Mouse (Mus musculus): ENCODE data around the gene Ppih.
"Not testable (repeated sequence)": the region's sequence is repeated elsewhere in the genome, so short reads cannot be mapped to it uniquely, and the experiment has no call there.

Gene Ppih

DNA sequence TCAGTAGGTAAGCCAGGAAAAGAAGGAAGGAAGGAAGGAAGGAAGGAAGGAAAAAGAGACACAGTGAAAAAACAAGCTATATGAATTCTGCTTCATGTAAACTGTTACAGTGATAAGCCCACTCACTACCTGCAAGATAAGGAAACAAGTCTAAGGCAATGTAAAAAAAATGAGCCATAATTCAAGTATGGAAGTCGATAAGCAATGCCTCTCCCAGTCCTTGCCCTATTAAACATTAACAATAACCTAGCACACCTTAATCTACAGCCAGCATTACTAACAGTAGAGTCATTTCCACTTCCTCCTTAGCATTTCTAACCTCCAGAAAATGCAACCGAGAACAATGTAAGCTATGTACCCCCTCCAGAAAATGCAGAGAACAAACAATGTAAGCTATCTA is 35.0 kb downstream of the Ppih start:
- DNase-seq: no peak

DNA sequence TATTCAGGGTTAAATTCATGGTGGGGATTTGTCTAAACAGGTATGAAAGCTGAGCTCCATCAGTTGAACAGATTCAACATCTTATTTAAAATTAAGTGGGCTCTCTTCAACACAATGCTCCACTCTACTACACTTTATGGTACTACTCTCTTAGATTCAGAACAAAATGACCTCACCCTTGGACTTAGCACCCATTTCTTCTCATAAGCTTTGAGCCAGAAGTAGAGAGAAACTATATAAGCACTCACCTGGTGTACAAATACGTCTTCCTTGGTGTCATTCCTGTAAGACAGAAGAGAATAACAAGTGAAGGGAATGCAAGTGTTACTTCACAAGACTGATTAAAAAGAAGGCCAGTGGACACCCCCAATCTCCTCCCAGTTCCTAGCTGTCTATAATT is 35.5 kb downstream of the Ppih start:
- DNase-seq: no peak

DNA sequence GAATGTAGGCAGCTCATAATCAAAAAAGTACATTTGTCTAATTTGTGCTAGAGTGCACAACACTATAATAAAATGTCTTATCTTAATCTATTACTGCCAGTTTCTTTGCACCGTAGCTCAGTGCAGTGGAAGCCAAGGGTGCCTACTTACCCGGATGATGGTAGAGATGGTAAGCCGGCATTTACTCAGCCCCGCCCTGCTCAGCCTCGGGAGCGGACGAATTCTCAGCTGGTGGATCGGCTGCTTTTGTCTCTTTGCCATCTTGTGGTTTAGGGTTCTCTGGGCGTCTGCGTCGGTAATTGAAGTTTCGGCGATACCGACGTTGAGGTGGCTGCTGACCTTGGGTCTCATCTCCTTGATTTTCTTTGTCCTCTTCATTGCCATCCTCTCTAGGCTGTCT is 41.6 kb downstream of the Ppih start:
- not testable (repeated sequence) for DNase-seq

DNA sequence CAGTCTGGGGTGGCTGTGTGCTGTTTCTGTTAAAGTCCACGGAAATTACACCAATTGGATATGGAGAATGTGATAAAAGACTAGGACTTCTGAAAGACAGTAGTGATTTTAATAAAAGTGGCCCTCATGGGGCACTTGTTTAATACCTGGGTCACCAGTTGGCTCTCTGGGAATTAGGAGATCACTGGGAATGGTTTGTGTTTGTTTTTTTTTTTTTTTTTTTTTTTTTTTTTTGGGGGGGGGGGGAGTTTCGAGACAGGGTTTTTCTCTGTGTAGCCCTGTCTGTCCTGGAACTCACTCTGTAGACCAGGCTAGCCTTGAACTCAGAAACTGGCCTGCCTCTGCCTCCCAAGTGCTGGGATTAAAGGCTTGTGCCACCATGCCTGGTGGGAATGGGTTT is 44.6 kb downstream of the Ppih start:
- no peak for DNase-seq

DNA sequence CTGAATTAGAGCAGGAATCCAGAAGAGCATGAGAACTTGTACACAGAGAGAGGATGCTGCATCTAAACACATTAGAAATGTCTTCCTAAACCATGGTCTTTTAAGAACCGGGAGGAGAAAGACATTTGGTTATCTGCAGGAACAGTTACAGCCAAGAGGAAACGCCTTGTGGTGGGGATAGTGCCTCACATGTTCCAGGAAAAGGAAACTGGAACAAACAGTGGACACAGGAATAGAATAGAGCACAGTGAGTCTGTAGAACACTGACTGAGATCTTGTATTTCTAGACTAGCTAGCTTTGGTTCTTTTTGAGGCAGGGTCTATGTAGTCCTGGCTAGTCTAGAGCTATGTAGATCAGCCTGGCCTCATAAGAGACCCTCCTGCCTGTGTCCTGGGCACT is 45.1 kb downstream of the Ppih start:
- no peak for DNase-seq

DNA sequence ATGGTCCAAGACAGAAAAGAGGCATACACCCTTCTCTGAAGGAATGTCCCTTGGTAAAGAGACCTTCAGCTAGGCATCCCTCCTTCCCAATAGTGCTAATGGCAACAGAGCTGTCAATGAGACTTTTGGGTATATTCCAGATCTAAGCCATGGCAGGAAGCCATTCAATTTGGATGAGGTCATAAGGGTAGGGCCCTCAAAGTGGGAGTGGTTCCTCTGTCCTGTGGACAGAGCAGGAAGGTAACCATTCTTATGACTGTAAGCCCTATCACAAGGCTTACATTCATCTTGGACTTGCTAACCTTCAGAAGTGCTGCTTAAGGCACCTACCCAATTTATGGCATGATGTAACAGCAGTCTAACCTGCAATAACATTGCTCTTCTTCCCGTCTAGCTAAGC is 45.7 kb downstream of the Ppih start:
- DNase-seq: no peak

DNA sequence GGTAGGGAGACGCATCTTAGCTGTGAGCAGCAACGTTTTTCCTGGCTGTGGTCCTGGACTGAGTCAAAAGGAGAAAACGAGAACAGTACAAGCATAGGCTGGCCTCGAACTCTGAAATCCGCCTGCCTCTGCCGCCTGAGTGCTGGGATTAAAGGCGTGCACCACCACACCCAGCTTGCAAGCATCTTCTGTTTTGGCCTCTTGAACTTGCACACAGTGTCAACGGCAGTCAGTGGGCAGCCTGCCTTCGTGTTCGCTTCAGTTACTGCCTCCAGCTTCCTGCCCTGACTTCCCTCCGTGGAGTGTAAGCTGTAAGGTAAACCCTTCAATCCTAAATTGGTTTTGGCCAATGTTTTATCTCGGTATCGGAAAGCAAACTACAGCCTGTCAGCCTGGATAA is 53.7 kb downstream of the Ppih start:
- DNase-seq: no peak

DNA sequence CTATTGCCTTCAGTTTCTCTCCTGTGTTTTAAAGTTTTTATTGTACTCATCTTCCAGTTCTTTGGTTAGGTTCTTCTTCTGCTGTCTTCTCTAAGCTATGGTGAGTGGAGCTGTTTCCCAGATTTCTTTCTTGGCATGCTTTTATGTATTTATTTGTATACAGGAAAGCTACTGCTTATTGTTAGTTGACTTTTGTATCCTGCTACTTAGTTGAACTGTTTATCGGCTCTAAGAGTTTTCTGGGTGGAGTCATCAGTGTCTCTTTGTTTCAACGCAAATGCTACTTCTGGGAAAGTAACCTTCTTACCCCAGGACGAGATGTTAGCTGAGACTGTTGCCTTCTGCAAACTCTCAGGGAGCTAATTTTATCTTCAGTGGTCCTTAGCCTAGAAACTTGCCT is 56.9 kb downstream of the Ppih start:
- DNase-seq: no peak

DNA sequence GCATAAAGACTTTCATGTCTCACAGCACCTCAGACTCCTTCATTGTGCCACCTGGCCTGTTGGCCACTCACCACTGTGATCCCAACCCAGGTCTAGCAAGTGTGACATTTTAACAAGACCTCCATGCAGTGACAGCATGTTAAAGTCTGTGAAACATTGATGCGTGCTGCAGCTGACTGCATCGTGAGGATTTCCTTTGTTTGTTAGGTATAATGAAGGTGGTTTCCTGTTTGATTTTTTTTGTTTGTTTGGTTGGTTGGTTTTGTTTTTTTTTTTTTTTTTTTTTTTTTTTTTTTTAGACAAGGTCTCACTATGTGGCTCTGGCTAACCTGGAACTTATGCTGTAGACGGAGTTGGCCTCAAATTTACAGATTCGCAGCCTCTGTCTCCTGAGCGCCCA is 57.9 kb downstream of the Ppih start:
- DNase-seq: no peak

DNA sequence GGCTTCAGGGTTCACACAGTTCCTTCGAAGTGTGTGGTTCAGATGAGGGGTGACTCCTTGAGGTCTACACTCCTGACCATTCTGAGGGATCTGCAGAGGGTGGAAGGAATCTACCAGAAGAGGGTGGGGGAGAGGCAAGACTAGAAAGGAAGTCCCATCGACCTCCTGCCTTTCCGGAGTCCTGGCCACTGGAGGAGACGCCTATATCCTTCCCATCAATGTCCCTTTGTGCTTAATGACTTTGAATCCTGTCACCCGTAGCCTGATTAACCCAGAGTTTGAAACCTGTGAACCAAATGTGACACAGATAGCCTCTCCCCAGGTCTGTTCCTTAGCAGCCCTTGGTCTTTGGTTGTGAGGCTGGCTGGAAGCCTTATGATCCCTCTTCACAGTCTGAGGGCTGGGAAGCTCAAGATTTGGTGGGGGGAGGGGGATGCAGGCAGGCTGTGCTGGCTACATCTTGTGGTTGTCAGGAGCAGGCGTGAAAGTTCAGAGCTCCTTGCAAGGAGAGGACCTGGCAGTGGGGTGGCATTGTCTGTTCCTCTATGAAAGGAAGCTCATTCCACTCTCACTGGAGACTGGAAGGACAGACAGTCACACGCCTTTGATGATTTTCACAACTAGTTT is 59.1 kb downstream of the Ppih start:
- DNase-seq: no peak

DNA sequence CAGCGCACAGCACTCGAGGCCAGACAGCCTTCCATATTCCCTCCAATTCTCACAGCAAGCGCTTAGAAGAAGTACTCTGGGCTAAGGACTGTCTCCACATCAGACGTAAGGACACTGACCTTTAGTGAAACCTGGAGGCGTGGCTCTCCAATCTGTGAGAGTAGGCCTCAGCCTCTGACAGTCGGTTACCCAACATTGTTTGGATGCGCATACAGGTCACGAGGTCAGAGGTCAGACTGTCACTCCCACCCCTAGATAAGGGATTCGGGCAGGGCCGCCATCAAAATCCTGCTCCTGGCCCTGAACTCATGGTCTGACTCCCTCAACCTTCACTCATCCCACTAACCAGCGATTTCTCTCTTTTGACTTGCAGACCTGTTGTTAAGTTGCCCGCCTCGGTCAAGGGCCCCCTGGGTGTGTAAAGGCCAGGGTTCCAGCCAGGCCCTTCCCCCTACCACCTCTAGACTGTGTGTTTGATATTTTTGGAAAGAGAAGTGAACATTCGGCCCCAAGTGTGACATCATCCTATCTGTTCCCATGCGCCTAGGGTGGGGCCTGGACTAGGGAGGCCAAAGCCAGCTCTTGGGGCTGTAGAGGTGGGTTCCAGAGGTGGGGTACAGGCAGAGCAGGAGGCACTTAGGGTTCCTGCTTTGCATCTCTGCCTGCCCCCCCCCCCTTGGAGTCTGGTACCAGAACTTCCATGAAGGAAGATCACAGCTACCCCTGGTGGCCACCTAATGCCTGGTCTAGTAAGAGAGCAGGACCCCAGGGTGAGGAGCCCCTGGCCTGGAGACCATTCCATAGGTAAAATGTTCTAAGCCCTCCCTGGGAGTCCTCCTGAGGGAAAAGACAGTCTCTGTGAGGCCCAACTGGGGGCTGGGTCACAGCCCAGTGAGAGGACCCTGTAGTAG is 60.7 kb downstream of the Ppih start:
- DNase-seq: no peak

DNA sequence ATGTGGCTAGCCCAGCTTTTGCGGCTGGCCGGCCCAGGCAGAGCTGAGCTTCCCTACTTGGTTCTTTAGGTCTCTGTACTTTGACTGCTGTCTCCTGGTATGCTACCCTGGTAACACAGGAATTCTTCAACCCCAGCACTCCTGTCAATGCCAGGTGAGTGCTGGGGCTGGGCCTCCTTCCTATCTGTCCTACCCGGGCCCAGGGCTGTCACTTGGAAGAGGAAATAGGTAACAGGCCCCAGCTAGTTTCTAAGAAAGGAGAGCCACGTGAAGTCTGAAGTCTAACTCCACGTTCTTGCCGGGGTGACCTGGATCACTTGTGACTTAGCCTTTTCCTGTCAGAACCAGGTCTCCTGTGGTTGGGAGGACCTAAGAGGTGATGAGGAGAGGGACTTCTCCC is 63.3 kb downstream of the Ppih start:
- DNase-seq: no peak

DNA sequence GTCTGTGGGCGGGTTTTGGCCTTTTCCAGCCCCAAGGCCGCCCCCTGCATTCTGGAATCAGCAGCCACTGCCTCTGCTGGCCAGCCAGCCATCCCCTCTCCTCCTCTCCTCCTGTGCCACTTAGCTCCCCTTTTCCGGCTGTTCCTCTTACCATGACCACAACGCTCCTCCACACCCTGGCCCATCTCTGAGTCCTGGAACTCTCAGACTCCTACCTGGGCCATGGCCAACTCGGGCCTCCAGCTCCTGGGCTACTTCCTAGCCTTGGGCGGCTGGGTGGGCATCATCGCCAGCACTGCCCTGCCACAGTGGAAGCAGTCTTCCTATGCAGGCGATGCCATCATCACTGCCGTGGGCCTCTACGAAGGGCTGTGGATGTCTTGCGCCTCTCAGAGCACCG is 65.0 kb downstream of the Ppih start, which contains the start of gene Cldn19:
Cldn19 (plus strand) TSS at position 64 of the 400 bp plus-strand sequence.
- no peak for DNase-seq

DNA sequence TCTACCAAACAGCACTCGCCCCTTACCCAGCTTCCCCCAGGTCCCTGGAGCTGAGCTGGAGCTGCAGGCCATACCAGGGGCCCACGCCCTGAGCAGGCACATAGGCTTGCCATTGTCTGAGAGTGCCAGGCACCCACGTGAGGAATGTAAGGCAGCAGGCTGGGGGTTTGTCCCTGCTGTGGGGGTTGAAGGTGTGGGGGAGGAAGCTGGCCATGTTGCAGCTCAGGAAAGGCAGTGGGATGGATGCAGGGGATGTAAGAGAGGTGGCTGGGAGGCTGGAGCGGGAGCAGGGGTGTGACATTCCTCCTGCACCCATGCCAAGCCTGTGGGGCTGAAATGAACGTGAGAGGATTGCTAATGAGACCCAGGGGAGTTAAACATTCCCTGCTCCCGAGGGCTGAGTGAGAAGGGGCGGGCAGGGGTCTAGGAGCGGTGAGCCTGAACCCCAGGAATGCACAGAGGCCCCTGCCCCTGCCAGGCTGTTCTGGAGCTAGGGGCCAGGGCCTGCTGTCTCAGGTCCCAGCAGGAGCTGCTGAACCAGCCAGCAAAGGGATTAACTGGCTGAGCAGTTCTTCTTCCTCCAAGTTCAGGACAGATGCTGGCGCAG is 66.2 kb downstream of the Ppih start:
- no peak for DNase-seq

DNA sequence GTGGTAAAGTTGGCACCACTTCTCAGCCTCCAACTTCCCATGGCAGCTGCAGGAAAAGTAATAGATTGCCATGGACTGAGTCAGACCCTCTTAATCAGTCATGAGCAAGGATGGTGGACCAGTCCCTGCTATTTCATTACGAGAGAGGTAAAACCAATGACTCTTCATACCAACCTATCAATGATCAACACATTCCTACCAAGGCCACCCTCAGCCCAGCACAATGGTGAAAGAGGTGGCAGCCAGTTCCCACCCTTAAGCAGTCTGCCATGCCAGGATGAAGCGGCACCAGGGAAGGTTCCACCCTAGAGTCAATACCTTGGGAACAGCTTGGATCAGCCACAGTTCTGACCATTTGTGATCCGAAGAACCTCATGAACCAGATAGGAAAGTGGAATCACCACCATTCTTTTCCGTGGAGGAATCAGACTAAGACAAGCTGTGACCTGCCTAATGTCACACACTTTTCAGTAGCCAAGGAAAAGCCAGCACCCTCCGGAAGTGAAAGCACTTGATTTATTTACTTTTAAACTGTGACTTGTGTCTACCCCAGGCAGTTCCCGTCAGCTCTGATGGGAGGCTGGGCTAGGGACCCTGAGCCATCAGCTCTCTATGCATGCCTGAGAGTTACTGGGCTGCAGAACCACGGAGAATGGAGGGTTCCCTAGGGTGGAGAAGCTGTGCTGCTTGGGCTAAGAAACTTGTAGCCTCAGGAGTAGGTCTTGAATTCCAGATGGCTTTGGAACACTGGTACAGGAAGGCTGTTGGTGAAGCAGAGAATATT is 68.1 kb downstream of the Ppih start:
- no peak for DNase-seq

Measured in embryo, embryonic 11 days (tissue).